Mouse (Mus musculus) intestine, embryonic 14.5 days (tissue): Measurements from ENCODE around the gene Plxna2. TPM values are rescaled to one million over a fixed set of nuclear protein-coding genes. Genes with fewer than 3 reads are reported as not detected.
A peak's percentile ranks its signal among the peaks of the same experiment; 100 is the strongest.

ENCODE experiments used
- ATAC-seq: fragments of 200-750 bp; cut with Nextera tagmentation; replicated peaks from 2 replicates; pipeline ENCODE4 v1.8.0; 2017; ENCODE audit warnings: low read depth, moderate number of reproducible peaks, moderate TSS enrichment, moderate library complexity; ENCODE audit not compliant: low FRiP score, low TSS enrichment
- DNase-seq: peaks from one replicate; pipeline ENCODE4 v3.0.0-alpha.2; 2018; ENCODE audit warnings: low spot score
- H3K27ac ChIP-seq: fragments of 300-500 bp; sonication (generic); 2 replicates; pipeline ENCODE4 v1.5.1; 2014; ENCODE audit warnings: low read depth, mild to moderate bottlenecking, control low read depth
- H3K27me3 ChIP-seq: fragments of 300-500 bp; sonication (generic); replicated peaks from 2 replicates; pipeline ENCODE4 v1.6.1; 2014; ENCODE audit warnings: low read length, control low read depth; ENCODE audit not compliant: control insufficient read depth, insufficient read depth
- H3K36me3 ChIP-seq: fragments of 300-500 bp; sonication (generic); 2 replicates; pipeline ENCODE4 v1.6.1; 2014; ENCODE audit warnings: low read length, control low read depth; ENCODE audit not compliant: control insufficient read depth, insufficient read depth
- H3K4me1 ChIP-seq: fragments of 300-500 bp; sonication (generic); replicated peaks from 2 replicates; pipeline ENCODE4 v1.6.1; 2014; ENCODE audit warnings: low read length, control low read depth, mixed read lengths; ENCODE audit not compliant: control insufficient read depth, insufficient read depth
- H3K4me2 ChIP-seq: fragments of 300-500 bp; sonication (generic); 2 replicates; pipeline ENCODE4 v1.6.1; 2014; ENCODE audit warnings: low read length
- H3K4me3 ChIP-seq: fragments of 300-500 bp; sonication (generic); 2 replicates; pipeline ENCODE4 v1.5.1; 2014; ENCODE audit warnings: low read depth, low read length, control low read depth, mixed read lengths
- H3K9ac ChIP-seq: fragments of 300-500 bp; sonication (generic); 2 replicates; pipeline ENCODE4 v1.6.1; 2014; ENCODE audit warnings: mild to moderate bottlenecking, low read length
- H3K9me3 ChIP-seq: fragments of 300-500 bp; sonication (generic); 2 replicates; pipeline ENCODE4 v1.6.1; 2016; ENCODE audit warnings: low read length, control low read depth; ENCODE audit not compliant: control insufficient read depth
- WGBS: fragments of 180-500 bp; shearing (Covaris S2); extraction: QIAGEN DNeasy Blood & Tissue Kit; methylation state at CpG from one replicate; pipeline ENCODE4 v1.1.7; 2014; 5-methylcytosine and 5-hydroxymethylcytosine counted together
- polyA plus RNA-seq: library from polyadenylated mRNA; unstranded; fragments of >200 nt; fragmentation: Nextera tagmentation; extraction: Ambion mirVana; gene quantifications from 2 replicates; pipeline ENCODE4 v1.2.1, GENCODE M21; 2014

The Plxna2 gene
- polyA plus RNA-seq, 1 experiment from 2014 or later, result 8.9 TPM

DNA sequence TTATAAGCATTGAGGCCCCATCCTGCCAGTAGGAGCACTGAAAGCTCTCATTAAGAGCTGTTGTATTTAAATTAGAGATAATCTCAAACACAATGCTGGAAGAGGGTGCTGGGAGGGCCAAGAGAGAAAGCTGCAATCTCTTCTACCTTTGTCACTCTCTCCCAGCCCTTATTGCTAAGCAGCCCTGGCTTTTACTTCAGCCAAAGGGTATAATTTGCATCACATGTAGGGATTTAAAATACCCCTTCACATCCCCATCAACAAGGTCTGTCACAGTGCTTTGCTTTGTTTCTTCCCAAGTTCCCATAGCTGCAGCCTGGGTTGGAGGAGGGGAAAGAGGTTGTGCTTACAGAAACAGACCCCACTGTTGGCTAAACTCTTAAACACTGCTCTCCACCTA, 180.5 kb downstream of the Plxna2 start:
- Histone ChIP-seq H3K4me1 (no peaks in the 10 kb centered on the region), H3K36me3 (peaks cover 57% of the 10 kb centered on the region; the same call in 1 of the 2 replicates), H3K9ac (no peak overlapping the region)

DNA sequence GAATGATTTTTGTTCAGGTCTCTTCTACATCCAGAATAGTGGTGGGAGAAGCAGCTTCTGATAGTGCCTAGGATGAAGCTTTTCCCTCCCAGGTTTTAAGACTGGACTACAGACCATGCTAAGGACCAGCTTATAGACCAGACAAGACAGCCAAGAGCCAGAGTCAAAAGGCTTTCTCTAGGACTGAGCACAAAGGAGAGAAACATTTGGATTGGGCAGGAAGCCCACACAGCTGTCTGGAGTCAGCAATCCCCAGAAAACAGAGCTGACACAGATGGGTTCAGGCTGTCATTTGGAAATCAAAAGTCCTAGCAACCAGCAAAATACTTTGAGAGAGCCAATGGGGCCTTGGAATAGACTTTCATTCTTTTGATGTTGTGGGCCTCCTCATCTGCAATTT, 190.2 kb downstream of the Plxna2 start:
- Histone ChIP-seq H3K27me3 (no peaks in the 10 kb centered on the region), H3K4me1 (0 out of 2 replicates have a peak, but pooled peaks cover 2% of the 10 kb centered on the region), H3K36me3 (peaks cover 40% of the 10 kb centered on the region), H3K9me3 (no peaks in the 10 kb centered on the region), H3K27ac (peak overlapping the region; percentile 48; the same call in 1 of the 2 replicates), H3K4me3 (no peak overlapping the region), H3K9ac (no peak overlapping the region), H3K4me2 (no peak overlapping the region)
- ATAC-seq (no peak), DNase-seq (peak; percentile 51)

More for the DNA sequence above, 180.5 kb downstream of the Plxna2 start:
- Histone ChIP-seq H3K27me3 (no peaks in the 10 kb centered on the region), H3K4me3 (no peak overlapping the region), H3K9me3 (no peaks in the 10 kb centered on the region), H3K4me2 (no peak overlapping the region), H3K27ac (no peak overlapping the region)
- no peak for ATAC-seq
- no peak for DNase-seq

DNA sequence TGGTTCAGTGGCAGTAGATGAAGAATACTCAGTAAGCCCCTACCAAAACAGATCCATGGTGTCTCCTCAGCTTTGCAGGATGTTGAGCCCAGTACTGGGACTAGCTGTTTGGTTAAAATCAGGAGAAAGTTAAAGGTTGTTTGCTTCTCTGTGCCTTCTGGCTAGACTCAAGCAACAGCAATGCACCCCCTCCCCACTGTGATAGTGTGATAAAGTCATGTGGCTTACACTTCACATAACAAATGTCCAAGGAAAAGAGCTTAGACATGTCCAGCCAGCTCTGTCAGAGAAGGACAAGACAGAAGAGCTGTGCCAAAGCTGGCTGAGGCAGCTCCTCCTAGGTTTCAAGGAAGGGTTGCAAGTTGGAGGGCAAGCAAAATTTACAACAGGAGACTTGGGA, 190.7 kb downstream of the Plxna2 start:
- Histone ChIP-seq H3K9ac (no peak overlapping the region), H3K27ac (peak overlapping the region; percentile 48), H3K4me1 (0 out of 2 replicates have a peak, but pooled peaks cover 2% of the 10 kb centered on the region), H3K9me3 (no peaks in the 10 kb centered on the region), H3K36me3 (peaks cover 40% of the 10 kb centered on the region), H3K27me3 (no peaks in the 10 kb centered on the region), H3K4me3 (no peak overlapping the region), H3K4me2 (no peak overlapping the region)
- DNase-seq (peak; percentile 48), ATAC-seq (no peak)

DNA sequence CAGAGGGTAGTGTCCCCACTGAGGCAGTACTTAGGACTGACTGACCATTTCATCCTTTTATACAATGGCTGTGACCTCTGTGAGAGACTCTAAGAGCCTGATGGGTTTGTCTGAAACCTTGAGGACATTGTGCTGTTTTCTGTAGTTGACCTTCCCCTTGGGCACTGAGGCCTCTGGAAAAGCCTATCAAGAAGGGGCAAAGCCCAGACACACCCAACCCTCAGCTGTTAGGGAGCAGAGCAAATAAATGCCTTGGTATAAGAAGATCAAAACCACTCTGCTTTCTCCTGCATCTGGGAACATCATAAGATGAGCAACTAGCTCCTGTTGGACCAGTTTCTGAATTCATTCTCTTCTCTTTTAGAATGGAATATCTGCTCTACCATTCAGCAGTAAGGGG, 191.6 kb downstream of the Plxna2 start:
- no peaks in the 10 kb centered on the region for H3K9me3 ChIP-seq
- ATAC-seq, result no peak

DNA sequence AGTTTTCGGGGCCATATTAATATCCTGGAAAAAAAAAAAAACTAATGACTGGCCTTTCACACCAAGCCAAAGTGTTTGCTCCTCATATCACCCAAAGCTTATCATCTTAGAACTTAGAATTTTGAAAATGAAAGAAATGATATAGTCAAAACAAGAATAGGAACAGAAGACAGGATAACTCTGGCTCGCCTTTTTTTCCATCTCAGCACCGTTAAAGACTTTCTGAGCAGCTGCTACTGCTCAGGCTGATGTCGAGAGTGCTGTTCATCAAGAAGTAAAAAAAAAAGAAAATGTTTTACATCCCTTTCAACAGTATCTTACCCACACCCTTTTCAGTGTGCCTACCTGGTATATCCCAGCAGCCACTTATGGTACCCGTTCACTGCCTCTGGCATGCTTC, 196.2 kb downstream of the Plxna2 start:
- H3K4me3 ChIP-seq, result no peak overlapping the region
- ATAC-seq (no peak), DNase-seq (peak; percentile 28)
- no peaks in the 10 kb centered on the region for H3K4me1 ChIP-seq
- H3K4me2 ChIP-seq, result no peak overlapping the region
- no peaks in the 10 kb centered on the region for H3K9me3 ChIP-seq
- H3K27ac ChIP-seq, result no peak overlapping the region
- 81% methylated on average over 5 of the region's 5 CpGs for WGBS
- H3K9ac ChIP-seq, result no peak overlapping the region
- no peaks in the 10 kb centered on the region for H3K27me3 ChIP-seq
- H3K36me3 ChIP-seq, result peaks cover 18% of the 10 kb centered on the region; the same call in 1 of the 2 replicates

More for the DNA sequence above, 191.6 kb downstream of the Plxna2 start:
- no peak overlapping the region for H3K4me2 ChIP-seq
- DNase-seq, result no peak
- 0 out of 2 replicates have a peak, but pooled peaks cover 2% of the 10 kb centered on the region for H3K4me1 ChIP-seq
- H3K27me3 ChIP-seq, result no peaks in the 10 kb centered on the region
- no peak overlapping the region for H3K9ac ChIP-seq
- no peak overlapping the region for H3K4me3 ChIP-seq
- no peak overlapping the region for H3K27ac ChIP-seq
- H3K36me3 ChIP-seq, result peaks cover 40% of the 10 kb centered on the region

DNA sequence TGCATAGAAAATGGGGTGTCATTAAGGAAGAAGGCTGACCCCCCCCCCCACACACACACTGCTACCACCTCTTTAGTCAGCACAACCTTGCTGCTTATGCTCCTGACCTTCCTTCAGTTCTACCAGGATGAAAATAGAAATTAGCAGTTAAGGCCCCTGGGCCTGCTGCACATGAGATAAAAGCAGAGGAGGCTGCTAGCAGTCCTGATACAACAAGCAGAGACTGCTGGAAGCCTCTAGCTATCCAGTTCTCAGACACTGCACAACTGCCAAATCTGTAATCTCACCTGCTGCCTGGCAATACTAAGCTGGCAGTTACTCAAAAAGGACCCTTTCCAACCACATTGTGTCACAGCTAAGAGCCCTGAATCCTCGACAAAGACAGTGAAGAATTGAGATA, 197.5 kb downstream of the Plxna2 start:
- WGBS, result 81% methylated on average over 1 of the region's 1 CpGs
- Histone ChIP-seq H3K4me3 (no peak overlapping the region), H3K27ac (no peak overlapping the region), H3K27me3 (no peaks in the 10 kb centered on the region), H3K4me1 (no peaks in the 10 kb centered on the region), H3K4me2 (no peak overlapping the region), H3K36me3 (peaks cover 11% of the 10 kb centered on the region; the same call in 1 of the 2 replicates), H3K9ac (no peak overlapping the region), H3K9me3 (no peaks in the 10 kb centered on the region)
- DNase-seq, result peak; percentile 27
- no peak for ATAC-seq

DNA sequence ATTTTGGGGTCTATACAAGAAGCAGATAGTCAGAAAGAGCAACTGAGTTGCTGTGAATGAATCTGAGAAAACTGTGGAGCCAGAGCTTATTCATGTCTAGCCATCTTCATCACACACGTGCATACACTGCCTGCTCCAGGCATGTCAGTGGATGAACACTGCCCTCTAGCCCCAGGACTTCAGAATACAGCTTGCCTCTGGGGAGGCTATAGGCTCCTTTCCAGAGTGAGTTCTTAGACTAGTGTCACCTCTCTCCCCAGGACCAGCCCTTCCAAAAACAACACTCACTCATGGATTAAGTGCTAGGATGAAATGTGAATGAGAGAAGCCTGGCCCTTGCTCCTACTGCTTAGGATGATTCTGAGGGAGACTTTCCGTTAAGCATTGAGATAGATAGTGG, 198.9 kb downstream of the Plxna2 start:
- Histone ChIP-seq H3K4me1 (no peaks in the 10 kb centered on the region), H3K9me3 (no peaks in the 10 kb centered on the region), H3K36me3 (peaks cover 7% of the 10 kb centered on the region; the same call in 1 of the 2 replicates), H3K27ac (no peak overlapping the region), H3K9ac (no peak overlapping the region), H3K4me2 (no peak overlapping the region), H3K27me3 (no peaks in the 10 kb centered on the region), H3K4me3 (no peak overlapping the region)
- ATAC-seq (peak; percentile 83; the same call in 1 of the 2 replicates), DNase-seq (peak; percentile 84)
- 32% methylated on average over 2 of the region's 2 CpGs for WGBS

DNA sequence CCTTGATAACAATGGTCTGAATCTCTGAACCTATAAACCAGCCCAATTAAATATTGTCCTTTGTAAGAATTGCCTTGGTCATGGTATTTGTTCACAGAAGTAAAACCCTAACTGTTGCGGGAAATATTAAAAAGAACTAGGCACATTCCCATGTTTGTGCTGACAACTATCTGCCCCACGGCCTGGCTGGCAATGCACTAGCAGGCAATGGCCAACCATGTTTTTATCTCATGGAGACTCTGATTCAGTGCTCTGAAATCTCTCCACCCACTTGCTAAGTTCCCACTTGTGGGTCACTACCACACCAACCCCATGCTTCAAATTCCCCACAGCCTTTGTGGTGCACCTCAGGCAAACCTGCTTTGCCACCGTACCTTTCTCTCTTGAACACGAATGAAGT, 202.9 kb downstream of the Plxna2 start:
- Histone ChIP-seq H3K9ac (no peak overlapping the region), H3K27ac (no peak overlapping the region), H3K9me3 (no peaks in the 10 kb centered on the region), H3K4me3 (no peak overlapping the region), H3K36me3 (no peaks in the 10 kb centered on the region), H3K4me1 (no peaks in the 10 kb centered on the region), H3K4me2 (no peak overlapping the region), H3K27me3 (no peaks in the 10 kb centered on the region)
- 79% methylated on average over 4 of the region's 4 CpGs for WGBS
- ATAC-seq, result no peak
- DNase-seq, result peak; percentile 21

DNA sequence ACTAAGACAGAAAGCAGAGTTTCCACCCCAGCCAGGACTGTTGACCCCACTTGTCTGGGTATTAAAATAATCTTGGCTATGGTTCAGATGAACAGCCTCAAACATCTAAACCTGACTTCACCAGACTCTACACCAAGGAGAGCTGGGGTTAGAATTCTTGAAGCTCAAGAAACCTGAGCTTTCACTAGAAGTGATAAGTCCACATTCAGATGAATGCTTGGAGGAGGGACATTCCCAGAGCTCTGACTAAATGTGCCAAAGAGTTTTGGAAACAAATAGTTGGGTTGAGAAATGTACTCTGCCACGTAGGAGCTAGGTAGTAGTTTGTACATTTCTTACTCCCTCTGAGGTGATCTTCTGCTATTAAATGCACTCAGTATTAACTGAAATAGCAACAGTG, 203.7 kb downstream of the Plxna2 start:
- Histone ChIP-seq H3K4me2 (no peak overlapping the region), H3K9ac (no peak overlapping the region), H3K4me1 (no peaks in the 10 kb centered on the region), H3K9me3 (no peaks in the 10 kb centered on the region), H3K27ac (no peak overlapping the region), H3K36me3 (no peaks in the 10 kb centered on the region), H3K4me3 (no peak overlapping the region), H3K27me3 (no peaks in the 10 kb centered on the region)
- ATAC-seq (no peak), DNase-seq (peak; percentile 21)
- WGBS, result 52% methylated on average over 1 of the region's 1 CpGs
